Mouse (Mus musculus): ENCODE results near the gene Tmem178b. TPM values are rescaled to one million over a fixed set of nuclear protein-coding genes. Genes with fewer than 3 reads are reported as not detected.

Gene Tmem178b
- total and polyA plus RNA-seq, 3 experiments, result 0.51 to 1.3 (median 0.94) TPM

DNA sequence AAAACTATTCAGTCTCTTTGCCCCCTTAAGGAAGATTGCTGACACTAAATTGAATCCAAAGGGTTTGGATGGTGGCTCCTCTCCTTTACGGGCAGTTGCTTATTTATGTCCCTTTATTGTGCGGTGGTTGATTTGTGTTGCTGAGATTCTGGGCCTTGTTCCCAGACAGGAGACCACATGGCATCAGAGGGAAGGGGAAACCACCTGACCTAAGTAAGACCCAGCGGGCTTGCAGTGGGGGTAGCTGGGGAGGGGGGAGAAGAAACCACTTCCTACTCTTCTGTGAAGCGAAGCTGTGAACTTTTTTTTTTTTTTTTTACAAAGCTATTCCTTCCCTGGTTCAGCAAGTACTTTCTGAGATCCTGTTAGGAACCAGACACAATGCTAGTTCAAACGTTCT is 269.5 kb downstream of the Tmem178b start:
- no peak for DNase-seq
- intact Hi-C loops (cut with DNase I), result no loop called here
- no peak overlapping the region for H3K4me3 ChIP-seq
- H3K9ac ChIP-seq (ENCODE audit: low read depth, low read length), result no peak overlapping the region
- 20% methylated on average over 5 of the region's 5 CpGs for WGBS
- no peaks in the 10 kb centered on the region for H3K36me3 ChIP-seq (ENCODE audit: control insufficient read depth, insufficient read depth, low read length)
- no peak overlapping the region for H3K27ac ChIP-seq
- no peaks in the 10 kb centered on the region for H3K4me1 ChIP-seq (ENCODE audit: control insufficient read depth, insufficient read depth, low read length)
- no peaks in the 10 kb centered on the region for H3K79me2 ChIP-seq (replicated peaks; ENCODE audit: control insufficient read depth, insufficient read depth, low read length)
- H3K27me3 ChIP-seq (ENCODE audit: control insufficient read depth, insufficient read depth, low read length), result 0 out of 2 replicates have a peak, but pooled peaks cover 2% of the 10 kb centered on the region
- TF ChIP-seq POLR2A (IDR thresholded peaks at IDR 0.05; ENCODE audit: insufficient read depth, low read depth, low read length) (no peak), CTCF (IDR thresholded peaks at IDR 0.05) (no peak), EP300 (IDR thresholded peaks at IDR 0.05; ENCODE audit: insufficient read depth, low read depth, low read length) (no peak)

DNA sequence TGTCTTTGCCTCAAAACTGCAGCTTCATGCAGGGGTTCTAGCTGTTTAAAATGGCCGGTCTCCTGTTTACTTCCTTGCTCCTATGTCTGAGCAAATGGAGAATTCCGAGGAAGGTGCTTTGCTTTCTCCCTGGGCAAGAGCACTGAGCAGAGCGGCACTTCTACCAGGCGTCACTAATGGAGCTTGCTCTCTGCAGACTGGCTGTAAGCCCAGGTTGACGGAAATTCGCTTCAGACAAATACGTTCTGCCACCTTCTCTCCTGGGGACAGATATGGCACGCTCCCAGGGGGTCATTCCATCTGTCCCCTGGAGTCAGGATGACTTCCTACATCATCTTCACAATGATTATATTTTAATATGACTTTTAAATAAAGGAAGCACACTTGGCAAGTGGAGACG is 271.3 kb downstream of the Tmem178b start:
- WGBS, result 45% methylated on average over 9 of the region's 9 CpGs
- H3K4me1 ChIP-seq (ENCODE audit: control insufficient read depth, insufficient read depth, low read length), result no peaks in the 10 kb centered on the region
- 0 out of 2 replicates have a peak, but pooled peaks cover 2% of the 10 kb centered on the region for H3K27me3 ChIP-seq (ENCODE audit: control insufficient read depth, insufficient read depth, low read length)
- no peaks in the 10 kb centered on the region for H3K36me3 ChIP-seq (ENCODE audit: control insufficient read depth, insufficient read depth, low read length)
- intact Hi-C loops (cut with DNase I), result no loop called here
- no peak overlapping the region for H3K27ac ChIP-seq
- no peak overlapping the region for H3K4me3 ChIP-seq
- H3K79me2 ChIP-seq (replicated peaks; ENCODE audit: control insufficient read depth, insufficient read depth, low read length), result no peaks in the 10 kb centered on the region
- TF ChIP-seq EP300 (IDR thresholded peaks at IDR 0.05; ENCODE audit: insufficient read depth, low read depth, low read length) (no peak), CTCF (IDR thresholded peaks at IDR 0.05) (no peak), POLR2A (IDR thresholded peaks at IDR 0.05; ENCODE audit: insufficient read depth, low read depth, low read length) (no peak)
- DNase-seq, result no peak
- no peak overlapping the region for H3K9ac ChIP-seq (ENCODE audit: low read depth, low read length)

DNA sequence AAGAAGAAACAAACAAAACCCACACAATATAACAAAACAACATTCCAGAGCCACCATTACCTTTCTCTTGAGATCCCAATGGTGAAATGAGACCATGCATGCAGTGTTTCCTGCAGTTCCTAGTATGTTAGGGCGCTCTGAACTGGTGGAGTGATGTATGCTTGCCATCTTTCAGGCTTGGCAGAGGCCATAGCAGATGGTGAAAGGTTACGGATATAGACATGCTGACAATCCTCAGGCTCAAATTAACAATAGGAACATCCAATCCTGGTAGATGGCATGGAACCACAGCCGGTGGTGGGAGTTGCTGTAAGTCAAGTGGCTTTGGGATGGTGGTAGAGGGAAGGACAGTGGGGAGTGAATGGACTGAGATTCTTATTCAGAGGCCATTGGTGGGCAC is 272.5 kb downstream of the Tmem178b start:
- Histone ChIP-seq H3K79me2 (replicated peaks; ENCODE audit: control insufficient read depth, insufficient read depth, low read length) (no peaks in the 10 kb centered on the region), H3K27me3 (ENCODE audit: control insufficient read depth, insufficient read depth, low read length) (0 out of 2 replicates have a peak, but pooled peaks cover 2% of the 10 kb centered on the region), H3K9ac (ENCODE audit: low read depth, low read length) (no peak overlapping the region), H3K27ac (no peak overlapping the region), H3K4me3 (no peak overlapping the region), H3K36me3 (ENCODE audit: control insufficient read depth, insufficient read depth, low read length) (no peaks in the 10 kb centered on the region), H3K4me1 (ENCODE audit: control insufficient read depth, insufficient read depth, low read length) (no peaks in the 10 kb centered on the region)
- no peak for DNase-seq
- intact Hi-C loops (cut with DNase I), result no loop called here
- TF ChIP-seq POLR2A (IDR thresholded peaks at IDR 0.05; ENCODE audit: insufficient read depth, low read depth, low read length) (no peak), EP300 (IDR thresholded peaks at IDR 0.05; ENCODE audit: insufficient read depth, low read depth, low read length) (no peak), CTCF (IDR thresholded peaks at IDR 0.05) (no peak)
- WGBS, result 91% methylated on average over 3 of the region's 3 CpGs

GRCm38 (mm10) chr6:40152241-40152640 is 279.2 kb downstream of the Tmem178b start:
- no peaks in the 10 kb centered on the region for H3K36me3 ChIP-seq (ENCODE audit: control insufficient read depth, insufficient read depth, low read length)
- H3K4me3 ChIP-seq, result no peak overlapping the region
- 86% methylated on average over 8 of the region's 8 CpGs for WGBS
- intact Hi-C loops (cut with DNase I), result no loop called here
- H3K27me3 ChIP-seq (ENCODE audit: control insufficient read depth, insufficient read depth, low read length), result no peaks in the 10 kb centered on the region
- no peaks in the 10 kb centered on the region for H3K79me2 ChIP-seq (replicated peaks; ENCODE audit: control insufficient read depth, insufficient read depth, low read length)
- no peaks in the 10 kb centered on the region for H3K4me1 ChIP-seq (ENCODE audit: control insufficient read depth, insufficient read depth, low read length)
- no peak overlapping the region for H3K9ac ChIP-seq (ENCODE audit: low read depth, low read length)
- no peak overlapping the region for H3K27ac ChIP-seq
- no peak for DNase-seq
- TF ChIP-seq CTCF (IDR thresholded peaks at IDR 0.05) (no peak), POLR2A (IDR thresholded peaks at IDR 0.05; ENCODE audit: insufficient read depth, low read depth, low read length) (no peak), EP300 (IDR thresholded peaks at IDR 0.05; ENCODE audit: insufficient read depth, low read depth, low read length) (no peak)

DNA sequence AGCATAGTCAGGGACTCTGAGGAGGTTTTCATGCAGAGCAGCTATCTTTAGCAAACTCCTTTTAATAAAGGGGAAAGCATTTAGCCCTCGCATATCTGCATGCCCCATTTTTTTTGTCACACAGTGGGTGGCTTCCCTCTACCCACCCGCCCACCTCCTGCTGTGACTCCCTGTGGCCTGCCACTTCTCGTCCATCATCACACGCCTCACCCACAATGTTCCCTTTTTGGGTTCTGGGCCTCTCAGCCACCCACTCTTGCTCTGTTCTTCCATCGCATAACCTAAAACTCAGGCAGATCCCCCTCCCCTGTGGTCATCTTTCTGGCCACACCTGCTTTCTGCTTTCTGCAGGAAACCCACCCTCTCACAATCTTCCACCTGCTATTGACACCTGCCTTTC is 288.3 kb downstream of the Tmem178b start:
- no peaks in the 10 kb centered on the region for H3K79me2 ChIP-seq (replicated peaks; ENCODE audit: control insufficient read depth, insufficient read depth, low read length)
- no peaks in the 10 kb centered on the region for H3K36me3 ChIP-seq (ENCODE audit: control insufficient read depth, insufficient read depth, low read length)
- TF ChIP-seq CTCF (IDR thresholded peaks at IDR 0.05) (no peak), EP300 (IDR thresholded peaks at IDR 0.05; ENCODE audit: insufficient read depth, low read depth, low read length) (no peak), POLR2A (IDR thresholded peaks at IDR 0.05; ENCODE audit: insufficient read depth, low read depth, low read length) (no peak)
- intact Hi-C loops (cut with DNase I), result no loop called here
- H3K4me1 ChIP-seq (ENCODE audit: control insufficient read depth, insufficient read depth, low read length), result no peaks in the 10 kb centered on the region
- H3K27me3 ChIP-seq (ENCODE audit: control insufficient read depth, insufficient read depth, low read length), result no peaks in the 10 kb centered on the region
- WGBS, result 80% methylated on average over 5 of the region's 5 CpGs
- DNase-seq, result no peak
- no peak overlapping the region for H3K4me3 ChIP-seq
- no peak overlapping the region for H3K9ac ChIP-seq (ENCODE audit: low read depth, low read length)
- H3K27ac ChIP-seq, result no peak overlapping the region

DNA sequence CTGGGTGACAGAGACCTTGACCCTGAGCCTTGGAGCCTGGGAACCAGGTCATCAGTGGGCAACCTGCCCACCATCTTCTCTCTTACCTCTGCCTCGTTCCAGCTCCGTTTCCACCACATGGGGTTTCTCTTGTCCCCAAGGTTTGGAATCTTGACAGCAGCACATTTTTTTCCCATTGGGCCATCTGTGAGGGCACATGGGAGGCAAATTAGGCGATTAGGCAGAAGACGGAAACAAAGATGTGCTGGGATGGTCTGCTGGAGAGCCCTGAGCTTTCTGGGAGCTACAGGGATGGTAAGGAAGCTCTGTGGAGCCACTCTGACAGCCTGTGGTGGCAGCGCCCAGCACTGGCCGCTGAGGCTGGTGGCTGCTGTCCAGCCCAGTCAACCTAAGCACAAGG is 300.5 kb downstream of the Tmem178b start:
- H3K36me3 ChIP-seq (ENCODE audit: control insufficient read depth, insufficient read depth, low read length), result no peaks in the 10 kb centered on the region
- 62% methylated on average over 6 of the region's 6 CpGs for WGBS
- no peaks in the 10 kb centered on the region for H3K79me2 ChIP-seq (replicated peaks; ENCODE audit: control insufficient read depth, insufficient read depth, low read length)
- no peak overlapping the region for H3K4me3 ChIP-seq
- H3K9ac ChIP-seq (ENCODE audit: low read depth, low read length), result no peak overlapping the region
- H3K4me1 ChIP-seq (ENCODE audit: control insufficient read depth, insufficient read depth, low read length), result no peaks in the 10 kb centered on the region
- no peak for DNase-seq
- no peak for TF ChIP-seq POLR2A (IDR thresholded peaks at IDR 0.05; ENCODE audit: insufficient read depth, low read depth, low read length)
- TF ChIP-seq CTCF (IDR thresholded peaks at IDR 0.05), result no peak
- no peak for TF ChIP-seq EP300 (IDR thresholded peaks at IDR 0.05; ENCODE audit: insufficient read depth, low read depth, low read length)
- no peak overlapping the region for H3K27ac ChIP-seq
- intact Hi-C loops (cut with DNase I), result no loop called here
- H3K27me3 ChIP-seq (ENCODE audit: control insufficient read depth, insufficient read depth, low read length), result no peaks in the 10 kb centered on the region

All from heart, adult 2 months (tissue).